Mouse (Mus musculus): ENCODE data around the gene Ncoa3.

- TF ChIP-seq POLR2A (IDR thresholded peaks at IDR 0.05; ENCODE audit: extremely low read depth, insufficient read depth, low read length) (no peak), CTCF (IDR thresholded peaks at IDR 0.05; ENCODE audit: low read depth, low read length) (no peak)
Observed at GRCm38 (mm10) chr2:166011422-166011821, 19.0 kb downstream of the Ncoa3 start.

Measured in liver, adult 2 months (tissue).